Mouse (Mus musculus) neural tube, embryonic 13.5 days (tissue): Measurements from ENCODE around the gene Cav1. TPM values are rescaled to one million over a fixed set of nuclear protein-coding genes. Genes with fewer than 3 reads are reported as not detected.

Source experiments
- ATAC-seq: fragments of 200-750 bp; cut with Nextera tagmentation; 2 replicates; pipeline ENCODE4 v1.8.0; 2017; ENCODE audit warnings: low read depth, mild to moderate bottlenecking, moderate TSS enrichment, moderate library complexity
- H3K27ac ChIP-seq: fragments of 300-500 bp; sonication (generic); replicated peaks from 2 replicates; pipeline ENCODE4 v1.5.1; 2015; ENCODE audit warnings: moderate library complexity, mild to moderate bottlenecking, inconsistent platforms
- H3K27me3 ChIP-seq: fragments of 300-500 bp; sonication (generic); 2 replicates; pipeline ENCODE4 v1.6.1; 2015; ENCODE audit warnings: mild to moderate bottlenecking, inconsistent platforms
- H3K36me3 ChIP-seq: fragments of 300-500 bp; sonication (generic); 2 replicates; pipeline ENCODE4 v1.6.1; 2015; ENCODE audit warnings: mild to moderate bottlenecking, inconsistent platforms
- H3K4me1 ChIP-seq: fragments of 300-500 bp; sonication (generic); replicated peaks from 2 replicates; pipeline ENCODE4 v1.6.1; 2015; ENCODE audit warnings: inconsistent platforms
- H3K4me2 ChIP-seq: fragments of 300-500 bp; sonication (generic); 2 replicates; pipeline ENCODE4 v1.6.1; 2015; ENCODE audit warnings: inconsistent platforms, mild to moderate bottlenecking, moderate library complexity
- H3K4me3 ChIP-seq: fragments of 300-500 bp; sonication (generic); 2 replicates; pipeline ENCODE4 v1.5.1; 2015; ENCODE audit warnings: mild to moderate bottlenecking, inconsistent platforms
- H3K9ac ChIP-seq: fragments of 300-500 bp; sonication (generic); 2 replicates; pipeline ENCODE4 v1.6.1; 2015; ENCODE audit warnings: moderate library complexity, mild to moderate bottlenecking, inconsistent platforms
- H3K9me3 ChIP-seq: fragments of 300-500 bp; sonication (generic); 2 replicates; pipeline ENCODE4 v1.6.1; 2016; ENCODE audit warnings: inconsistent platforms
- WGBS: fragments of 180-500 bp; shearing (Covaris S2); methylation state at CpG from one replicate; pipeline ENCODE4 v1.1.7; 2015; 5-methylcytosine and 5-hydroxymethylcytosine counted together
- polyA plus RNA-seq: library from polyadenylated mRNA; unstranded; fragments of >200 nt; fragmentation: Nextera tagmentation; extraction: Ambion mirVana; gene quantifications from 2 replicates; pipeline ENCODE4 v1.2.1, GENCODE M21; 2015

Gene Cav1
- polyA plus RNA-seq, result 35.3 and 43.4 TPM in 2 replicates

DNA sequence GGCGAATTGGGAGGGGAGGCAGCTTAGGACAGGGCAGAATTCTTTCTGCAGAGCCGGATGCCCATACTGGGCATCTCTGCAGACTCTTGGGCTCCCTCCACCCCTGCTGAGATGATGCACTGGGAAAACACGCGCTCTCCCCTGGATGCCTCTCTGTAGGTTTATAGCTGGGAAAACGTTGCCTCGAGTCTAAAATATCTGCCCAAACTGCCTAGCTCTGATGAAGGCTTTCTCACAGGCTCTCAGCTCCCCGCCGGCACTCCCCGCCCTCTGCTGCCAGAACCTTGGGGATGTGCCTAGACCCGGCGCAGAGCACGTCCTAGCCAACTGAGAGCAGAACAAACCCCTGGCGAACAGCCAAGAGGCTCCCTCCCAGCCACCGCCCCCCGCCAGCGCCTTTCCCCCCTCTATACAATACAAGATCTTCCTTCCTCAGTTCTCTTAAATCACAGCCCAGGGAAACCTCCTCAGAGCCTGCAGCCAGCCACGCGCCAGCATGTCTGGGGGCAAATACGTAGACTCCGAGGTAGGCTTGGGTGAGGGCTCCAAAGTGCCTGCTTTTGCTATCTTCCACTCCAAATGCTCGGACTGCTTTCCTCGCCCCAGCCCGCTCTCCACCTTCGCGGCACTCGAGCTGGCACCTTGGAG, at the start of gene Cav1:
Cav1 (plus strand) TSS at position 382 of the 648 bp plus-strand sequence.
- peaks cover 47% of the 10 kb centered on the region for H3K27me3 ChIP-seq
- WGBS, result 3% methylated on average over 26 of the region's 26 CpGs
- peak within 1 kb of the TSS; percentile 66 for H3K9ac ChIP-seq
- peak within 1 kb of the TSS; percentile 47 for H3K4me3 ChIP-seq
- ATAC-seq, result peak; percentile 92
- peaks cover 25% of the 10 kb centered on the region for H3K4me1 ChIP-seq
- H3K9me3 ChIP-seq, result no peaks in the 10 kb centered on the region
- H3K4me2 ChIP-seq, result peak within 1 kb of the TSS; percentile 92
- H3K36me3 ChIP-seq, result no peaks in the 10 kb centered on the region
- H3K27ac ChIP-seq, result peak within 1 kb of the TSS; percentile 38; the same call in 1 of the 2 replicates

DNA sequence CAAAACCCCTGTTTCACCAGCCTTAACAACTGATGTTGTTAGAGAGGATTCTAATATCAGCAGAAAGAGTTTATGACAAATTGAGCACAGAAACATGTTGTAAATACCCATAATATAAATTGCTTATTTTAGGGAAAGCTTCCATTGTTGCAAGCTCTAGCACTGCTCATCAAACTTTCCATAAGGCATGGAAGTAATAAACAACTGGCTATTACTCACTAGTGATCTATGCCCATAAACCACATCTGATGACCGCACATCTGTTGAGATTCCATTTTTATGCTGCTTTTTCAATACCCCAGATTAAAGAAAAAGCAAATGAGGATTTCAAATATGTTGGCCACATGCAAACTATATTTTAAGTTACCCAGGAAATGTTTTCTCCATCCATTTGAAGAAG, 48.0 kb upstream of the Cav1 start:
- Histone ChIP-seq H3K4me1 (no peaks in the 10 kb centered on the region), H3K9ac (no peak overlapping the region), H3K27me3 (no peaks in the 10 kb centered on the region), H3K4me2 (no peak overlapping the region), H3K27ac (no peak overlapping the region), H3K4me3 (no peak overlapping the region), H3K9me3 (no peaks in the 10 kb centered on the region), H3K36me3 (no peaks in the 10 kb centered on the region)
- 88% methylated on average over 1 of the region's 1 CpGs for WGBS
- ATAC-seq, result no peak

DNA sequence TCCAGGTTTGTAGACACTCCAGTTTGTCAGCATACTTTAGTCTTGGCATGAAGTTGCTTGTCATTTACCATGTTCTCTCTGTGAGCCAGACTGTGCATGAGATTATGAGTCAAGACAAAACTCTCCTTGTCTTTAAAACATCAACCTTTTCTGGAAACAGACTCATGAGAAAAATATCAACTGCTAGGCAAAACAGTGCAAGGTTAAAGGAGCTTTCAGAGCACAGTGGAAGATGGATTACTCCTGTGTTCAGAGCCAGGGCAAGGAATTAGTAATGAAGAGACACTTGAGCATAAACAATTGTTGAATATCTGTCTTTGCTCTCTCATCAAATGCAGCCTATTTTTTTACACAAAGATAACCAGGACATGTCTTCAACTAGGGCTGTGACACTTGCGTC, 47.2 kb upstream of the Cav1 start:
- Histone ChIP-seq H3K27me3 (no peaks in the 10 kb centered on the region), H3K9me3 (no peaks in the 10 kb centered on the region), H3K4me1 (no peaks in the 10 kb centered on the region), H3K9ac (no peak overlapping the region), H3K4me3 (no peak overlapping the region), H3K36me3 (no peaks in the 10 kb centered on the region), H3K27ac (no peak overlapping the region), H3K4me2 (no peak overlapping the region)
- no peak for ATAC-seq
- WGBS, result 93% methylated on average over 1 of the region's 1 CpGs

DNA sequence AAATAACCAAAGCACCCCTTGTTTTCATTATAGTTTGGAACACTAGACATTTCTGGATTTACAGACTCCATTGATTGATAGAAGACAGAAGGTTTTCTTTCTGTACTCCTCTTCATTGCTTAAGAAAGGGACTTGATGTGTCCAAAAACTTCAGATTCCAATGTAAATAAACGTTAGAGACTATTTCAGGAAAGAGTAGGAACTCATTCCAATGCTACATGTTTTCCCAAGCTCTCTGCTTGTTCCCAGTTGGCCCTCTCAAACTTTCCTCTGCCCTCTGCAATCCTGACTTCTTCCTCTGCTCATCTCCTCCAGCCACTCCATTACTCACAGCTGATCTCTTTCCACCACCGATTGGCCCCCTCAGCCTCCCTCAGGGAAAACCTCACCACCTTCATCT, 43.3 kb upstream of the Cav1 start:
- no peak overlapping the region for H3K27ac ChIP-seq
- no peaks in the 10 kb centered on the region for H3K27me3 ChIP-seq
- 60% methylated on average over 2 of the region's 2 CpGs for WGBS
- no peaks in the 10 kb centered on the region for H3K4me1 ChIP-seq
- no peaks in the 10 kb centered on the region for H3K9me3 ChIP-seq
- no peak overlapping the region for H3K9ac ChIP-seq
- no peak for ATAC-seq
- no peak overlapping the region for H3K4me2 ChIP-seq
- H3K4me3 ChIP-seq, result no peak overlapping the region
- H3K36me3 ChIP-seq, result no peaks in the 10 kb centered on the region

DNA sequence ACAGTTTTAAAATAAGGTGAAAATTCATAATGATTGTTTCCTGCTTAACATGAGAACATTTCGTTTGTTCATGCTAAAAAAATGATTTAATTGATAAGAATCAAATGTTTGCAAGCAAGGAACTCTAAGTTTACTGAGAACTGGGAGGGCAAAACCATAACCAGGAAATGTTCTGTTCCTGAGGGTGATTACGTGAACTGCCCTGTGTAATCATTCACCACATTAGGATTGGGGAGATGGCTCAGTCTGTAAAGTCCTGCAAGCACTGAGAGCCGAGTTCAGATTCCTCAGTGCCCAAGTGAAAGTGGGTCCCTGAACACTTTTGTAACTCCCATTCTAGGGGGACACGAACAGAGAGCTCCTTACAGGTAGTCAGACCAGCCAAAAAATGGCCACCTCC, 41.1 kb upstream of the Cav1 start:
- ATAC-seq, result no peak
- H3K27ac ChIP-seq, result no peak overlapping the region
- H3K4me3 ChIP-seq, result no peak overlapping the region
- no peaks in the 10 kb centered on the region for H3K36me3 ChIP-seq
- 75% methylated on average over 4 of the region's 4 CpGs for WGBS
- H3K9me3 ChIP-seq, result no peaks in the 10 kb centered on the region
- no peaks in the 10 kb centered on the region for H3K27me3 ChIP-seq
- H3K9ac ChIP-seq, result no peak overlapping the region
- no peak overlapping the region for H3K4me2 ChIP-seq
- no peaks in the 10 kb centered on the region for H3K4me1 ChIP-seq

DNA sequence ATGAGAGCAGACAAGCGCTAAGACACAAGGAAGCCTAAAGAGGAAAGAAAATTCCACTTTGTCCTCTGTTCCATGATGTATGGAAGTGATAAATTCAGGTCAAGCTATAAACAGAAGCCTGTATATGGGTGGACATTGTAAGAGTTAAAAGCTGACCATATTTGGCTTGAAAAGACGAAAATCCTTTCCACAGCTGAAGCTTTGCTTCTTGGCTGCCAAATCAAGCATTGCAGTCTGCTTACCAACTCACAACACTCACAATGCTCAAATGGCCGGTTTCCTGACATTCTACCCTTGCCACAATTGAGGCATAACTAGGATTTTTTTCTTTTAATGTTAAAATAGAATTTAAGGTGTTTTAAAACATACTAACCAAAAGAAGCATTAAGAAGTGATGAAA, 39.7 kb upstream of the Cav1 start:
- WGBS, result 83% methylated on average over 3 of the region's 3 CpGs
- no peaks in the 10 kb centered on the region for H3K4me1 ChIP-seq

DNA sequence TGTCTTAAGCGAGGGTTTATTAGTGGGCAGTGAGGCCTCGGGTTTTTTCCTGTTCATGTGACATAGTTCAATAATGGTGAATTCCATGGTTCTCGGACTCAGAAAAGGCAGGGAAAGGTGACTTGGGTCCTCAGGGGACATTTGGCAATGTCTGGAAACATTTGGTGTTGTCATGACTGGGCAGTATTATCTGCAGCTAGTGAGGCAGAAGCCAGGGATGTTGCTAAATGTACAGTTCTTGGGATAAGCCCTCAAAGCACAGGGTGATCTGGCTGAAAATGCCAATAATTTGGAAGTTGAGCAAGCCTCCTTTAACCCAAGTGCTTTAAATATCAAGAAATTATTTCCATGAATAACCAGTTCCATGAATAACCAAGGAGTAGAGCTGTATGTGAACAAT, 27.8 kb upstream of the Cav1 start:
- no peak overlapping the region for H3K27ac ChIP-seq
- no peak overlapping the region for H3K9ac ChIP-seq
- H3K9me3 ChIP-seq, result no peaks in the 10 kb centered on the region
- peaks cover 6% of the 10 kb centered on the region for H3K4me1 ChIP-seq
- H3K4me3 ChIP-seq, result no peak overlapping the region
- 88% methylated on average over 3 of the region's 3 CpGs for WGBS
- no peaks in the 10 kb centered on the region for H3K36me3 ChIP-seq
- peaks cover 9% of the 10 kb centered on the region; the same call in 1 of the 2 replicates for H3K27me3 ChIP-seq
- H3K4me2 ChIP-seq, result no peak overlapping the region
- no peak for ATAC-seq

More for the DNA sequence above, 39.7 kb upstream of the Cav1 start:
- no peaks in the 10 kb centered on the region for H3K9me3 ChIP-seq
- H3K9ac ChIP-seq, result no peak overlapping the region
- H3K27me3 ChIP-seq, result no peaks in the 10 kb centered on the region
- H3K4me3 ChIP-seq, result no peak overlapping the region
- H3K36me3 ChIP-seq, result no peaks in the 10 kb centered on the region
- H3K4me2 ChIP-seq, result no peak overlapping the region
- H3K27ac ChIP-seq, result no peak overlapping the region
- ATAC-seq, result no peak

DNA sequence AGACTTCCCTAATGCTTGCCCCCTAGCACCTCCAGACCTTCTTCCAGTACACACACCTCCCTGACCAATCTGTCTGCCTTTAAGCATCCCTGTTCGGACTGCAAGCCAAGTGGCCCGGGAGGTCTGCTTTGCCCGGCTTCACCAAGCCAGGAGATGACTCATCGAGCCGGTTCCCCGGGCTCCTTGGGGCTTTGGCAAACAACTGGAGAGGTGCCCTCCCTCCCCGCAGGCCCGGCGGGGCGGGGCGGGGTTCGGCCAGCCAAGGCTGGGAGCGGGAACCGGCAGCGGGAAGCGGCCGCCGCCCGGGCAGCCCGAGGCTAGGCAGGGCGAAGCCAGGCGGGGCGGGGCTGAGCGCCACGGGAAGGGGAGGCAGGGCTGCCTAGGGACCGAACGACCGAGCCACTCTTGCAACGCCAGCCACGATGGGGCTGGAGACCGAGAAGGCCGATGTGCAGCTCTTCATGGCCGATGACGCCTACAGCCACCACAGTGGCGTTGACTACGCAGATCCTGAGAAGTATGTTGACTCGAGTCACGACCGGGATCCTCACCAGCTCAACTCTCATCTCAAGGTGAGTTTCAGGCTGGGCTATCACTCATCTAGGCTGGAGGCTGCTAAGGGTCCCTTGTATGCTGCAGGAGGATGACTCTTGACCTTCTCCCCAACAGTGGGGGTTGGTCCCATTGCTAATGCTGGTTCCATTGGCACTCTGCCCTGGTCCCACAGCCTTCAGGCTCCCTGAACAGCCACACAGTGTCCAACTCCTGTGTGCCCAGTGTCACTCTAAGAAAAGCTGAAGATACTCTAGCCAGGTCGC, 25.0 kb upstream of the Cav1 start, which contains the start of gene Cav2:
Cav2 (plus strand) TSS at position 247 of the 818 bp plus-strand sequence.
- ATAC-seq, result peak; percentile 93
- Histone ChIP-seq H3K9ac (peak within 1 kb of the TSS; percentile 76), H3K9me3 (no peaks in the 10 kb centered on the region), H3K36me3 (no peaks in the 10 kb centered on the region), H3K27ac (peak within 1 kb of the TSS; percentile 18), H3K4me3 (peak within 1 kb of the TSS; percentile 57), H3K27me3 (peaks cover 9% of the 10 kb centered on the region; the same call in 1 of the 2 replicates), H3K4me2 (peak within 1 kb of the TSS; percentile 93), H3K4me1 (peaks cover 6% of the 10 kb centered on the region)
- WGBS, result 1% methylated on average over 39 of the region's 40 CpGs

DNA sequence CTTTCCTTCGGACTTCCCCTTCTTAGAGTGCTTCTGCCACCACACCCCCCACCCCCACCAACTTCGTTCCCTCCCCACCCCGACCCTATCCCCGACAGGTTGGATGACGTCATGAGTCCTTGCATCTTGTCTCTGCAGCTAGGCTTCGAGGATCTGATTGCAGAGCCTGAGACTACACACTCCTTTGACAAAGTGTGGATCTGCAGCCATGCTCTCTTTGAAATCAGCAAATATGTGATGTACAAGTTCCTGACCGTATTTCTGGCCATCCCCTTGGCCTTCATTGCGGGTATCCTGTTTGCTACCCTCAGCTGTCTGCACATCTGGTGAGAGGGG, 24.4 kb upstream of the Cav1 start:
- Histone ChIP-seq H3K36me3 (no peaks in the 10 kb centered on the region), H3K9ac (peak overlapping the region; percentile 76; the same call in 1 of the 2 replicates), H3K27me3 (peaks cover 9% of the 10 kb centered on the region; the same call in 1 of the 2 replicates), H3K9me3 (no peaks in the 10 kb centered on the region), H3K4me2 (peak overlapping the region; percentile 93), H3K4me3 (peak overlapping the region; percentile 57), H3K4me1 (peaks cover 6% of the 10 kb centered on the region), H3K27ac (peak overlapping the region; percentile 18; the same call in 1 of the 2 replicates)
- ATAC-seq, result peak; percentile 52; the same call in 1 of the 2 replicates
- 28% methylated on average over 8 of the region's 8 CpGs for WGBS

DNA sequence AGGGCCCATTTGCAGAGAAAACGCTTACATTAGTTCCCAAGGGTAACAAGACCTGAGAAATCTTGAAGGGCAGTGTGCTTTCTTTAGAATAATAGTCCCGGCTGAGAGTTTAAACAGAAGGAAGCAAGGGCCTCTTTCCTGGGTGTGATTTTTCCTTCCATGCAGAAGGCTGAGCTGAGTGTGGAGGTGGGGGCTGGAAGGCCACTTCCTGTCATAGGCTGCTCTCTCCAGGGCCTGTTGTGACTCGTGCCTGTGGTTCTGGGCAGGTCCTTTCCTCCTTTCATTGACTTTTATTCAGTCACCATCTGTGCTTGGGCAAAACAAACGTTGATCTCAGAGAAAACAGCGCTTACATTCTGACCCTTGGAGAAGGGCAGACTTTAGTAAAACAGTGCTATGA, 24.0 kb upstream of the Cav1 start:
- Histone ChIP-seq H3K9ac (no peak overlapping the region), H3K4me2 (peak overlapping the region; percentile 93)
- WGBS, result 49% methylated on average over 5 of the region's 5 CpGs

DNA sequence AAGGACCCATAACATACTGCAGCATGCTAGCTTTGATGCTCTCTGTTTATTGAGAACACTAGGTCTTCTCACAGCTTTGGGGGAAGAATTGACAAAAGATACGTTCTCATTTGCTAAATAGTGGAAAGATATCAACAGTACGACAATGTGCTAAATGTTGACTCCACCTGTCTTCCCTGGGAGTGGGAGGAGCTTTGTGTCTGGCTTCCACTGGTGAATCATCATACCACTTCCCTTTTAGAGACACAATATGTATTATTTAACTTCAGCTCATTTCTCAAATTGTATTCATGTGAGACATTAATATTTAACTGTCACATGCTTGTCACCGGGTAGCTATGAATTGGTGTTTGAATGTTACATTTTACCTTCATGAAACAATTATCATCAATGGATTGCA, 22.3 kb upstream of the Cav1 start:
- H3K27ac ChIP-seq, result no peak overlapping the region
- ATAC-seq, result no peak
- H3K9ac ChIP-seq, result no peak overlapping the region
- no peak overlapping the region for H3K4me3 ChIP-seq
- peaks cover 6% of the 10 kb centered on the region for H3K4me1 ChIP-seq
- H3K36me3 ChIP-seq, result no peaks in the 10 kb centered on the region
- no peaks in the 10 kb centered on the region for H3K9me3 ChIP-seq
- 90% methylated on average over 3 of the region's 3 CpGs for WGBS
- no peak overlapping the region for H3K4me2 ChIP-seq
- H3K27me3 ChIP-seq, result peaks cover 9% of the 10 kb centered on the region; the same call in 1 of the 2 replicates

More for the DNA sequence above, 24.0 kb upstream of the Cav1 start:
- Histone ChIP-seq H3K27ac (0 out of 2 replicates have a peak overlapping the region, but pooled peaks have one; percentile 18), H3K27me3 (peaks cover 9% of the 10 kb centered on the region; the same call in 1 of the 2 replicates), H3K9me3 (no peaks in the 10 kb centered on the region), H3K4me3 (no peak overlapping the region), H3K36me3 (no peaks in the 10 kb centered on the region), H3K4me1 (peaks cover 6% of the 10 kb centered on the region)
- ATAC-seq, result no peak

DNA sequence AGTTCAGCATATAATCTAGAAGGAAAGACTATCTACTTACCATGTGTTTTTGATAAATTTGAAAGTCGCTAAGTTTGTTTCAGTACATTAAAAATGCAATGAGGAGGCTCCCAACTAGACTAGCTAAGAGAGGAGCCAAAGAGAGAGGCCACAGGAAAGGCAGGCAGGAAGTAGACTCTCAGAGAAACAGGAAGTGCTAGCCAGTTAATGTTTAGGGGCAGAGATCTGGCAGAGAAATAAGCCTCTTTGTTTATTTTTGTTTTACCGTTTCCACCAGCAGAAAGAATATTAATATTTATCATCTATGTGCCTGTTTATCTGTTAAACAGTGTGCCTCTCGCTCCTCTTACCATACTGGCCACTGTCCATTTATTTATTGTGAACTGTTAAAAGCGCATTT, 19.8 kb upstream of the Cav1 start:
- H3K9ac ChIP-seq, result no peak overlapping the region
- WGBS, result 77% methylated on average over 4 of the region's 4 CpGs
- no peak overlapping the region for H3K27ac ChIP-seq
- no peak for ATAC-seq
- H3K4me1 ChIP-seq, result peaks cover 5% of the 10 kb centered on the region
- H3K9me3 ChIP-seq, result no peaks in the 10 kb centered on the region
- no peaks in the 10 kb centered on the region for H3K36me3 ChIP-seq
- no peak overlapping the region for H3K4me3 ChIP-seq
- H3K27me3 ChIP-seq, result peaks cover 3% of the 10 kb centered on the region; the same call in 1 of the 2 replicates
- H3K4me2 ChIP-seq, result no peak overlapping the region
